Mouse (Mus musculus): ENCODE results near the gene Taar8a.
"Not testable (repeated sequence)": the region's sequence is repeated elsewhere in the genome, so short reads cannot be mapped to it uniquely, and the experiment has no call there.

DNA sequence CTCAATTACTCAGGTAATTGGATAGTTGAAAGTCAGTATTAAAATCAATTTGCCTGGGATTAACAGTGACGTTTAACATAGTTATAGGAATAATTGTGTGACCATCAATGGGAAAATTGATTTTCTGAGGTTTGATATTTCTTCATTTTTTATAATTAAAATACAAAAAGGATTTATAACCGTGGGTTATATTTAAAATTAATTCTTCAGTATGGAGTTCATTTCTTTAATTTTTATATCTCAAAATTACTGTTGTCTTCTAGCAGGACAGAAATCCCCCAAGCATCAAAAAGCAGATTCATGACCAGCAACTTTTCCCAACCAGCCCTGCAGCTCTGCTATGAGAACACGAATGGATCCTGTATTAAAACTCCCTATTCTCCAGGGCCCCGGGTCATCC is at the start of gene Taar8a:
- not testable (repeated sequence) for TF ChIP-seq POLR2A (IDR thresholded peaks at IDR 0.05; ENCODE audit: control insufficient read depth in 1 of 2, insufficient read depth in 1 of 2, low read depth in 1 of 2, low read length in 2 of 2, poor library complexity in 1 of 2); USF1 (IDR thresholded peaks at IDR 0.05; ENCODE audit: low read depth, low read length); ZC3H11A (IDR thresholded peaks at IDR 0.05; ENCODE audit: low read depth, low read length); MAFK (IDR thresholded peaks at IDR 0.05; ENCODE audit: borderline replicate concordance, low read depth, low read length); SMC3 (IDR thresholded peaks at IDR 0.05; ENCODE audit: low read depth, low read length); CTCF (IDR thresholded peaks at IDR 0.05 in 2 of 3, conservative IDR thresholded peaks at IDR 0.05 in 1 of 3; ENCODE audit: control insufficient read depth in 1 of 3, insufficient read depth in 1 of 3, low read depth in 2 of 3, low read length in 3 of 3, poor library complexity in 1 of 3, severe bottlenecking in 1 of 3); RCOR1 (IDR thresholded peaks at IDR 0.05; ENCODE audit: low read depth, low read length); ZMIZ1 (IDR thresholded peaks at IDR 0.05; ENCODE audit: low read depth, low read length); SIN3A (IDR thresholded peaks at IDR 0.05; ENCODE audit: low read length)

Measured in MEL (cell line).